Mouse (Mus musculus) spleen, adult 2 months (tissue): ENCODE results near the gene Apoc4.
A peak's percentile ranks its signal among the peaks of the same experiment; 100 is the strongest.

Source experiments
- CTCF ChIP-seq: fragments of 200-500 bp; IDR thresholded peaks from 2 replicates; pipeline ENCODE4 v1.5.1; 2011; ENCODE audit warnings: mild to moderate bottlenecking, inconsistent platforms; ENCODE audit not compliant: insufficient read depth, insufficient read length, insufficient replicate concordance; ENCODE audit errors: extremely low read depth
- POLR2A ChIP-seq: fragments of 200-500 bp; IDR thresholded peaks from 2 replicates; pipeline ENCODE4 v1.6.1; 2011; ENCODE audit warnings: low read depth, low read length, inconsistent platforms

- TF ChIP-seq CTCF: peak; percentile 83; the same call in 1 of the 2 replicates
- no peak; the same call in 1 of the 2 replicates for TF ChIP-seq POLR2A
These were observed 12.1 kb downstream of the Apoc4 start for GRCm38 (mm10) chr7:19668947-19669721.
